25 mouse cellular contexts compared by ENCODE assay signal in the genomic region with DNA sequence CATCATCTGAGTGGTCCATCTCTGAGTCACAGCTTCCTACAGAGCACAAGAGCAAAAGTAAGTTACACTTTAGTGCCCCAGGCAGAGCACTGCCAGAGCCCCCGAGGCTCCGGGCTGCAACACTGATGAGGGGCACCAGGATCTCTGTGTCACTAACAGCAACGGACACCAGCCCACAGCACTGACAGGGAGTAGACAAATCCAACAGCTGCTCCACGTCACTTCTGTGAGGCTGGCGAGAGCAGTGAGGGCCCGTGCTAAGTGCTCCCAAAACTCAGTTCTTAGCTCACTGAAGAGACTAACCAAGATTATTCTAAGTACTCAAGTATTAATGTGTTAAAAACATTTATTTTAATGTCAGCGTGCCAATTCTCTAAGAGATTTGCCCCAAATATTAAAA.
"Had no signal": no experiment of that assay in that cellular context is flagged by ENCODE, and none has a peak within 500 bp of the region (broad histone marks: within the 10 kb centered on the region; RNA-seq: fewer than 3 reads in every experiment).

No protein-coding gene starts in this region.

- H3K4me3 ChIP-seq: heart, embryonic 13.5 days; heart, embryonic 15.5 days; hindbrain, embryonic 13.5 days; hindbrain, embryonic 15.5 days; kidney, embryonic 15.5 days; layer of hippocampus, adult 2 months; left cerebral cortex, adult 2 months; limb, embryonic 13.5 days; liver, embryonic 13.5 days; liver, embryonic 15.5 days had no signal

- H3K9me3 ChIP-seq: heart, embryonic 13.5 days; heart, embryonic 15.5 days; hindbrain, embryonic 13.5 days; hindbrain, embryonic 15.5 days; kidney, embryonic 15.5 days; limb, embryonic 13.5 days; liver, embryonic 13.5 days; liver, embryonic 15.5 days had no signal

- H3K4me2 ChIP-seq: heart, embryonic 13.5 days; heart, embryonic 15.5 days; hindbrain, embryonic 13.5 days; hindbrain, embryonic 15.5 days; kidney, embryonic 15.5 days; limb, embryonic 13.5 days; liver, embryonic 11.5 days; liver, embryonic 13.5 days; liver, embryonic 15.5 days had no signal

- DNase-seq: gastrocnemius, postnatal 14 days; gastrocnemius, postnatal 36 days; heart, adult 18-20 months; heart, postnatal 14 days; heart, postnatal 36 days; kidney, adult 11 months; kidney, adult 2 months; kidney, adult 9 months; kidney, postnatal 14 days; kidney, postnatal 4 days; liver; liver, embryonic 13.5 days had no signal

- H3K27me3 ChIP-seq: heart, embryonic 13.5 days; heart, embryonic 15.5 days; hindbrain, embryonic 13.5 days; hindbrain, embryonic 15.5 days; kidney, embryonic 15.5 days; limb, embryonic 13.5 days; liver, embryonic 13.5 days; liver, embryonic 15.5 days had no signal

- H3K9ac ChIP-seq: heart, embryonic 13.5 days; heart, embryonic 15.5 days; hindbrain, embryonic 13.5 days; hindbrain, embryonic 15.5 days; kidney, embryonic 15.5 days; limb, embryonic 13.5 days; liver, embryonic 13.5 days; liver, embryonic 15.5 days had no signal

- H3K4me1 ChIP-seq: hindbrain, embryonic 15.5 days; kidney, embryonic 15.5 days; liver, embryonic 13.5 days; liver, embryonic 15.5 days had no signal

- ATAC-seq: hindbrain, postnatal 0 days; intestine, embryonic 16.5 days had no signal

- H3K27ac ChIP-seq: heart, embryonic 13.5 days; heart, embryonic 15.5 days; hindbrain, embryonic 13.5 days; hindbrain, embryonic 15.5 days; hindbrain, postnatal 0 days; kidney, embryonic 15.5 days; kidney, postnatal 0 days; layer of hippocampus, adult 2 months; left cerebral cortex, adult 2 months; limb, embryonic 13.5 days; liver, embryonic 13.5 days; liver, embryonic 15.5 days had no signal
